Mouse (Mus musculus) ES-E14 (cell line): Measurements from ENCODE around the gene Kcnj10.

Source experiments
- CHD2 ChIP-seq: IDR thresholded peaks from 2 replicates; pipeline ENCODE4 v1.6.1; 2014; ENCODE audit warnings: mild to moderate bottlenecking, low read depth, low read length, inconsistent platforms
- HCFC1 ChIP-seq: IDR thresholded peaks from 2 replicates; pipeline ENCODE4 v1.6.1; 2012; ENCODE audit warnings: low read length, inconsistent platforms, borderline replicate concordance; ENCODE audit not compliant: insufficient read depth
- MAFK ChIP-seq: IDR thresholded peaks from 2 replicates; pipeline ENCODE4 v1.6.1; 2014; ENCODE audit warnings: mild to moderate bottlenecking, low read depth, low read length, inconsistent platforms; ENCODE audit not compliant: insufficient read depth
- ZC3H11A ChIP-seq: IDR thresholded peaks from 2 replicates; pipeline ENCODE4 v1.6.1; 2012; ENCODE audit warnings: low read depth, mild to moderate bottlenecking, inconsistent platforms, low read length, borderline replicate concordance
- ZNF384 ChIP-seq: IDR thresholded peaks from 2 replicates; pipeline ENCODE4 v1.6.1; 2012; ENCODE audit warnings: low read depth, low read length, inconsistent platforms

- TF ChIP-seq ZNF384, result no peak
- no peak for TF ChIP-seq CHD2
- no peak for TF ChIP-seq MAFK
- no peak for TF ChIP-seq HCFC1
- no peak for TF ChIP-seq ZC3H11A
Measured at GRCm38 (mm10) chr1:172302851-172303250, 38.2 kb upstream of the Kcnj10 start.
